Mouse (Mus musculus) embryo, embryonic 10.5 days (tissue): ENCODE results near the gene Wnt5b.

ENCODE experiments used
- DNase-seq: peaks from one replicate; pipeline ENCODE4 v3.0.0-alpha.2; 2015; ENCODE audit warnings: low spot score

Gene Wnt5b

DNA sequence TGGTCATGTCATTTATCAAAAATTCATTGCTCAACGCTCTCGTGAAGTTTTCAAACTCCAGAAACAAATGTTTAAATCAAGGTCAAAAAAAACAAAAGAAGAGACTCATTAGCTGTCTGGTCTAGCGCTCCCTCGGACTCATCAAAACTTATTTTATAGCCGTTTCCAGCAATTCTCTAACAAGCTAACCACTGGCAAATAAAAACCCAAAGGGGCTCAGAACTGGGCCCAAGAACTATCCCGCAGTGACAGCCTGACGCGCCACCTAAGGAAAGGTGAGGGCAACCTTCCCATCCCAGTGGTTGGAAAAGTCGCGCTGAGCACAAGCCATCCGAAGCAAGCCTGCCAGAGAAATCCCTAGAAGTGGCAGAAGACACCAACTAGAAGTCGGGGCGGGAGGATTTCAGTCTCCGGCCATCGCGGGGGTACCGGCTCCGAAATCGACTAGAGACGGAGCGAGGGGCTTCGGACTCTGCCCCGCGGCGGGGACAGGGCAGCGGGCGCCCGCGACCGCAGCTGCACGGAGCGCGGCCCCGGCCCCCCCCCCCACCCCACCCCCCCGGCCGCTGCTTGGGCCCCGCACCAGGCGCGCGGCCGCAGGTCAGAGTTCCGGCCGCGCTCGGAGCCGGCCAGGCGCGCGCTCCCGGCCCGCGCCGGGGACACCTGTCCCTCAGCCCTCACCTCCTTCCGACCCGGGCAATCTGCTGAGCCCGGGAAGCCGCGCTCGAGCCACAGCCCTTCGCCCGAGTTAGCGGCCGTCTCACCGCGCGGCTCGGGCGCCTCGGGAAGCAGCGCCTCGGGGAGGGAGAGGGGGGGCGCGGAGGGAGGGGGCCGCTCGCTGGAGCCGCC lies 156.1 kb downstream of the Wnt5b start:
- peak; percentile 70 for DNase-seq

DNA sequence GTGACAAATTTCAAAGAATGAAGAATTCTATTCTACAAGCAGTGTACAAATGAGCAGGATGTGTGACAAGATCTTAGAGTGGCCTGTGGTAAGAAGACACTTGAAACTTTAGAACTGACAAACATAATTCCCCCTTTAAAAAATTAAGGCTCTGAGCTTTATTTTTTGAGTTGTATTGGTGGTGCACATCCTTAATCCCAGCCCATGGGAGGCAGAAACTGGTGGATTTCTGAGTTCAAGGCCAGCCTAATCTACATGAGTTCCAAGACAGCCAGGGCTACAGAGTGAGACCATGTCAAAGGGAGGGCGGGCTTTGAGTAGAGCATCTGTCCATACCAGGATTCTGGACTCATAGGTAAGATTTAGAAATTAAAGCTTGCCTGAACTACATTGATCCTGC lies 157.3 kb downstream of the Wnt5b start:
- no peak for DNase-seq

DNA sequence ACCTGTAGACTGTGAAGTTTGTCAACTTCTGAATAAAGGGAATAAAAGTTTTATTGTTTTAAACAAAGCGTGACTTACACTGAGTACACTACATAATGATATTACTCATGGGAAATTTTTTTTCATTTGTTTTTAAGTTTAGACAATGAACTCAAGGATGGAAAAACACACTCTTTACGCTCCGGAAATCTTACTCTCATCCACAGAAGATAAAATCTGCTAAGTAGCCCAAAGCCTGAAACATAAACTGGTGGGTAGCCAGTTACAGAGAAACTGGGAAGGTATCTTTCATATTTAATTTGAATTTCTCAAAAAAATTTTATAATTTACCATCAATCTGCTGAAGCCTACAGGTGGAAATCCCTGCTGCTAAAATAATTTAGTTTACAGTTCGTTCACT lies 157.7 kb downstream of the Wnt5b start:
- no peak for DNase-seq

- no peak for DNase-seq
Measured at GRCm38 (mm10) chr6:119385668-119386067, 158.5 kb downstream of the Wnt5b start.
